Mouse (Mus musculus): ENCODE measurements at regions not wholly inside any gene's neighbourhood (a gene's known extent, or its start where the extent isn't known, plus 50 kb on each side); places are given as distances from the start of the nearest gene placed in this dataset.
"Not testable (repeated sequence)": the region's sequence is repeated elsewhere in the genome, so short reads cannot be mapped to it uniquely, and the experiment has no call there.

GRCm38 (mm10) chr10:72298824-72299551 is 355.7 kb upstream of the Zwint start:
- DNase-seq (ENCODE audit: low read depth) = no peak

DNA sequence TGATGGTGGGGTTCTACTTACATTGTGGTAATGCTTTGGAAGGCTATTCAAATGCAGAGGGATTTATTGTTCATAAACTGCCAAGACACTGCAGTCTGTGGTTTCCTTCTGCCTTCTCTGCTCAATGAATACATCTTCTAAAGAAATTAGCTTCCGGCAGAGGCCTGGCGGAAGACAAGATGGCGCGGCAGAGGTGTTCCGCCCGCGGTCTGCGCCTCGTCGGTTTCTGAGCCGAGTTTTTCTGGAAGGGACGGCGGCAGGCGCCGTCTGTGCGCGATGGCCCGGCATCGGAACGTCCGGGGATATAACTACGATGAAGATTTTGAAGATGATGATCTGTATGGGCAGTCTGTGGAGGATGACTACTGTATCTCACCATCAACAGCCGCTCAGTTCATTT is 345.6 kb upstream of the Zwint start:
- not testable (repeated sequence) for DNase-seq (ENCODE audit: low read depth)

GRCm38 (mm10) chr10:72318308-72318707 is 336.3 kb upstream of the Zwint start:
- no peak for DNase-seq (ENCODE audit: low read depth)

GRCm38 (mm10) chr10:72320307-72320706 is 334.3 kb upstream of the Zwint start:
- no peak for DNase-seq (ENCODE audit: low read depth)

DNA sequence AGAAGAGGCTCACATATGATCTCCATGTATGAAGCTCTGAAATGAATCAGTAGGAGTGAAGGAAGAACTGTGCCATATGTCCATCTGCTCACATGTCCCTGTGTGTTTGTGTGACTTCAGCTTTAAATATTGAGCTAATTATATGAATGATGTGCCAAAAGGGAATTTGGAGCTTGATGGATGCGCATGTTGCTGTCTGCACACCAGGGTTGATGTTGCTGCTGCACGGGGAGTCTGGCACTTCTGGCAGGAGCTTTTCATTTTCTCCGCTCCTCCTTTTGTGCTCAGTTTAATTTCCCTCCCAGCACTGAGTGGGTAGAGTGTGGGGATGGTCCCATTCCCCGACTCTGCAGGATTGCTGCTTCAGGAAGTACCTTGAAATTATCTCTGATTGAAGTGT is 328.0 kb upstream of the Zwint start:
- DNase-seq (ENCODE audit: low read depth) = no peak

DNA sequence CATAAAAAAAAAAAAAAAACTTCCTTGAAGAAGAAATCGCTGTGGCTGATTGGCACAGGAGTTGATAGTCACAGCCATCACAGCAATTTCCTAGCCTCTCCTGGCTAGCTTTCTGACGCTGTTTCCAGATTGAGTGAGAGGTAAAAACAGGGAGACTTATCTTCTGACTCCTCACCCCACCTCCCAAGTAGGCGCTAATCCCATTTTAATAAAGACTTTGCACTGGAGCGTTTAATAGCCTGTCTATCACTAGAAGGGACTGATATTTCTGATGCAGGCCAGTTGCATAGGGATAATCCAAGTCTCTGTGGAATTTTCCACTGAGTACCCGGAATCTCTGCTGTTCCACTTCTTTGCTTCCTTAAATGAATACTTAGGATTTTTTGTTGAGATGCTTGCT is 307.4 kb upstream of the Zwint start:
- no peak for DNase-seq (ENCODE audit: low read depth)

- no peak for DNase-seq (ENCODE audit: low read depth)
These were observed 306.5 kb upstream of the Zwint start for GRCm38 (mm10) chr10:72347949-72348663.

- DNase-seq (ENCODE audit: low read depth) = no peak
These were observed 301.8 kb upstream of the Zwint start for GRCm38 (mm10) chr10:72352810-72353209.

GRCm38 (mm10) chr10:72353515-72353914 is 301.1 kb upstream of the Zwint start:
- DNase-seq (ENCODE audit: low read depth) = no peak

DNA sequence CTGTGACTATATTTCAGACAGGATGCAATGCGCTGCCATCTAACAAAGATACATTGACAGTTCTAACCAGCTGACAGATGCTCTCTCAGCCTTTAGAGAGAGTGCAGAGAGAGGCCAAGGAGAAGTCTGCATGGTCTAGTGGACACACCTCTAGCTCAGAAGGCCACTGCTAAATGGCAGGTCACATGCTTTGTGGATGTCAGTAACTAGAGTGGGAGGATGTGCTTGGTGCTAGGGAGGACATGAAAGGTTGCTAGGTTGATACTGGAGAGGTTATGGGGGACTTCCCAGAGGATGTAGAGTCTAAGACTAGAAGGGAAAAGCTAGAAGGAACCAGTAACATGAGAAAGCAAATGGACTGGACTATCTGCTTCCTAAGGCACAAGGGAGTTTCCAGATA is 271.3 kb upstream of the Zwint start:
- DNase-seq (ENCODE audit: low read depth) = no peak

DNA sequence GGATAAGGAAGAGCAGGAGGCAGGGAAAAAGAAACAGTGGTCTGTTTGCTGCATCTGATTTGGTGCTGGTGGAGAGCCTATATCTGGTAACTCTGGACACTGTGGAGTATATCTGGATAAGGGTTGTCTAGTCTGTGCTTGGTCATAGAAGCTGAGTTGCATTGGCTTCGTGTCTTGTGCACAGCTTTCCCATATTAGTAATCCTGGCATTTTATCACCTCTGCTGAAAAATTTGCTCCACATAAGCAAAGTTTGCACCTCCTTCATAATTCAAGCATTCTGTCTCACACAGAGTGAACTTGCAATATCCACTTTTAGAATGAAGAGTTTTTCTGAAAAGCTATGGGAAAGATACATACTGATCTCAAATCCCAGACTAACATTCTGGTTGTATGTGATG is 269.8 kb upstream of the Zwint start:
- DNase-seq (ENCODE audit: low read depth) = no peak

- no peak for DNase-seq (ENCODE audit: low read depth)
These were observed 263.2 kb upstream of the Zwint start for GRCm38 (mm10) chr10:72391397-72391796.

DNA sequence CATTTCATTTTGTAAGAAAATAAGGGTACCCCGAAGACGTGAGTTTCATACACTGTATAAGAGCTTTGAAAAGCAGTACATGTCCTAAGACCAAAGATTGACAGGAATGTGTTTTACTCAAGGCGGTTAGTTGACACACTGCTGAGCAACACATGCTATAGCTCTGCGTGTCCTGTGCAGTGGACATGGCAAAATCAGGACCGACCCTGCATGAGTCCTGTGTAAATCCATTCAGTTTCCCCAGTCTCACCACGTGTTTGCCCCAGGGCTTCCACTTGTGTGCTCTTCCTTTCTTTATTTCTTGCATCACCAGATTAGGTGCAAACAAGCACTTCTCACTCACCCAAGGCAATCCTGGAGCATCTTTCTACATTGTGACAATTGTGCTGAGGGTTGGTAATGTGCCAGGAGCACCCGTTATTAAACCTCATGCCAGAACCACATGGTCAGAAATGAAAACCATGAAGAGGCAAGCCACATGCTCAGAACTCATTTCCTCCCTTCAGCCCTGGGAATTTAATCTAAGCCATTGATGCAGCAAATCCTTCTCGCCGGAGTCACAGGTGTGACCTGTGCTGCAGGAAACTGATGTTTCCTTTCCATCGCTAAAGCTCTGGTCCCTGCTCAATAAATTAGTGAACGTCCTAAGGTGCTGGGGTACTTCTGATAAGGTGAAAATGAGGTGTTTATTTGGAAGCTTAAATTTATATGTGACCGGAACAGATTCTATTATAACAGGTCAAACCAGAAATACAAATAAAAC is 261.2 kb upstream of the Zwint start:
- no peak for DNase-seq (ENCODE audit: low read depth)

GRCm38 (mm10) chr10:72394367-72394766 is 260.3 kb upstream of the Zwint start:
- no peak for DNase-seq (ENCODE audit: low read depth)

DNA sequence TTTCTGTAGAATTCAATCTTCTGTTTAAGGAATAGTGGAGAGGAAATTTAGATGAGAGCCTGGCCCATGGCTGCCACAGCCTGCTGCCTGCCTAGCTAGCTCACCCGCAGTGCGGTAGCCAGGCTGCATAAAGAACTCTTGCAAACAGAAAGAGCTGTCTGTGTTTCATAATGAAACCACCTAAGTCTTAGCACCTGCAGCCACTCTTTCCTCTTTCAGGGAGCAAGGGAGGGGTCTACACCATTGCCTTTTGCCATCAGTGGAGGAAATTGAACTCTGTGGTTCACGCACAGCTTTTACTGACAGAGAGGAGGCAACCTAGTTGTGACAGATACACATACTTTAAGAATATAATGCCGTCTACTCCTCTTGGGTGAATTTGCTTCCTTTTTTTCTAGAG is 251.4 kb upstream of the Zwint start:
- DNase-seq (ENCODE audit: low read depth) = no peak

DNA sequence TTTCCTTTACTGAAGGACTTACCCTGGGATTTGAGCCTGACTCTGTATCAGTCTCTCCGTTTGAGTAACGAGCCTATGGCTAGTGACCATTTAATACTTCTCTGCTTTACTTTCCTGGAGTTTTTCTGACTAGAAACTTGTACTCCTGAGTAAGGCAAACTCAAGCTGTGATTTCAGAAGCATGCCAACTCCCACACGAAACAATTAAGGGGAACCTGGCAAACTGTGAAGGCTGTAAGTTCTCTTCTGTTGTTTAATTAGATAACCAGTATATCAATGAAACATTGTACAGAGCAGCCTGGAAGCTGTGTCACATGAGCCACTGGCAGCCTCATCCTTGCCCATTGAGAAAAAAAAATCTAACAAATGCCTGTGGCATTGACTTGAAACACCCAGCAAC is 244.3 kb upstream of the Zwint start:
- no peak for DNase-seq (ENCODE audit: low read depth)

GRCm38 (mm10) chr10:72411670-72412069 is 243.0 kb upstream of the Zwint start:
- DNase-seq (ENCODE audit: low read depth) = no peak

DNA sequence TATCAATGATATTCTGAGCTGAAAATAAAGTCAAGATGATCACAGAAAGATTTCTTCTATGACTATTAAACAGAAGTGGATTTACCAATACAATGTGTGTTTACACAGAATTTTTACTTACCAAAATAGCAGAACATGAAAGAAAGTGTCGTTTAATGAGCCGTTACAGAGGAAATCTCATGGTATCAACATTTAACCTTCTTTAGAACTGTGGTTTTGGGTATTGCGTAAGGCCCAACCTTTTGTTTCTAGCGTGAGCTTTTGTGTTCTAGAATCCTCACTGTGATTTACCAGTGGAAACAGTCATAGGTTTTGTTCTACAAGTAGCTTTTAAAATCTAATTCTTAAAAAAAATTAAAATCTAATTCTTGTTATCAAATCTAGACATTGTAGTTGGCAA is 200.0 kb upstream of the Zwint start:
- DNase-seq (ENCODE audit: low read depth) = no peak

GRCm38 (mm10) chr10:72484315-72484714 is 170.3 kb upstream of the Zwint start:
- DNase-seq (ENCODE audit: low read depth) = no peak

DNA sequence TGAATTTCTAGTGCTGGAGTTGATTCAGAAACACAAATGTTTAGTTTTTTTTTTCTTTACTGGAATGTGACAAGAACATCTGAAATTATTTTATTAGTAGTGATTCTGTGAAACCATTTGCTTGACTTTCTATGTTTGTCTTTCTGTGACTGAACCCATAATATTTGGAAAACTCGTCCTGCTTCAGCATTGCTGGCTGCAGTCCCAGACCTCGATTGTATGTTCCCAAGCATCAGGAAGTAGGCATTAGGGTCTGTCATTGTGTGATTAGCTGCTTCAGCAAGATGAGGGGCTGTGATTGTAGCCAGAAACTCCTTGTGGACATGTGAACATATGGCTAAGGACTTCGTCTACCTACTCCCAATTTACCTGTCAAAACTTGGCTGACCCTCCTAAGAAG is 122.2 kb upstream of the Zwint start:
- no peak for DNase-seq (ENCODE audit: low read depth)

DNA sequence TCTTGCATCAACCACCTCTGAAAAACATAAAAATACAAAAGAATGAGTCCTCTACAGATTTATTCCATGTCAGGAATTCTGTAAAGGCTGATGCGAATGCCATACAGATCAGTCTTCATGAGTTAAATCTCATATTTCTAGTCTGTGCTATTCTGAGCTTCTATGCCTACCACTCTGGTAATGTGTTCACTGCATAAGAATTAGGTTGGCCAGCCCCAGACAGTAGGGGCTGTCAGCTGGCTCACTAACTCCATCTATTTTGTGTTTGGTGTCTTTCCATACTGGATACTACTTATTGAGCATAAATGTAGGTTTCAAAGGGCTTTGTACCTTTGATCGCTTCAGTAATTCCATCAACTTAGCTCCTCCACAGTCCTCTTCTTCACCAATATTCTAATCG is 121.2 kb upstream of the Zwint start:
- no peak for DNase-seq (ENCODE audit: low read depth)

- DNase-seq (ENCODE audit: low read depth) = no peak
These were observed 120.8 kb upstream of the Zwint start for GRCm38 (mm10) chr10:72533859-72534258.

DNA sequence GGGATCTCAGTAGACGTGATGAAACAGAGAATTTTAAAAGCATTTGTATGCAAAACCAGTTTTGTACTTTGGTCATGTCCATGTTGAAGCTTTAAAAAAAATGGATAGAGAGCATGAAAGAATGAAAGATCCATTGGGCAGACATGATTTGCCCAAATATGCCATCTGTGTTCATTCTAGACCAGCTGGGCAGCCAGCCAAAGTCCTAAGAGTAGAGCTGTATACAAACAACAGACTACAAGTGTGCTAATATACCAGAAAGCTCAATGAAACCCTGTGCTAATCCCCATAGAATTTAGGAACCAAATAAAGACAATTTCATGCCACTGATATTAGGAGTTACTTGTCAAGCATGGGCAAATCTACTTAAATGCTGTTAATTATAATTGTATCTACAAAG is 105.1 kb upstream of the Zwint start:
- no peak for DNase-seq (ENCODE audit: low read depth)
